Mouse (Mus musculus) E14TG2a.4 (cell line): ENCODE results near the gene B3gntl1.
A peak's percentile ranks its signal among the peaks of the same experiment; 100 is the strongest.

Experiments
- CTCF ChIP-seq: conservative IDR thresholded peaks from 2 replicates; pipeline ENCODE4 v1.5.1; 2014; ENCODE audit warnings: low read length
- NANOG ChIP-seq: IDR thresholded peaks from 2 replicates; pipeline ENCODE4 v1.6.1; 2014; ENCODE audit warnings: borderline replicate concordance, low read length, mixed read lengths
- POU5F1 ChIP-seq: IDR thresholded peaks from 2 replicates; pipeline ENCODE4 v1.6.1; 2014; ENCODE audit warnings: low read length, borderline replicate concordance

GRCm38 (mm10) chr11:121680750-121681149, 7.8 kb upstream of the B3gntl1 start:
- TF ChIP-seq CTCF (peak; percentile 85), NANOG (no peak), POU5F1 (no peak)
